8 mouse cellular contexts compared by ENCODE assay signal in genomic region chr6:136541350-136541749, GRCm38 (mm10). TPM values are rescaled to one million over a fixed set of nuclear protein-coding genes. Genes with fewer than 3 reads are reported as not detected.
DNase-seq lines count a peak whose midpoint lies in the region; ATAC-seq and TF ChIP-seq lines count a peak whose summit lies in the region.

No protein-coding gene starts in this region.

- TF ChIP-seq EP300 in liver, postnatal 0 days (IDR thresholded peaks at IDR 0.05; ENCODE audit: low read depth): no peak

- 0 out of 2 replicates have a peak overlapping the region, but pooled peaks have one; percentile 51 for H3K27ac ChIP-seq in cerebellum, adult 2 months (ENCODE audit: insufficient read depth, low read length)
- H3K27ac ChIP-seq in lung, embryonic 14.5 days (ENCODE audit: low read depth): peak overlapping the region; percentile 48; the same call in 1 of the 2 replicates
- H3K27ac ChIP-seq in hindbrain, postnatal 0 days: peak overlapping the region; percentile 64
- peak overlapping the region; percentile 39; the same call in 1 of the 2 replicates for H3K27ac ChIP-seq in stomach, embryonic 14.5 days (ENCODE audit: low read length)
- H3K27ac ChIP-seq in liver, postnatal 0 days (ENCODE audit: low read depth): no peak overlapping the region

- H3K4me1 ChIP-seq in cerebellum, adult 2 months (ENCODE audit: control insufficient read depth, insufficient read depth, low read length): peaks cover 10% of the 10 kb centered on the region
- H3K4me1 ChIP-seq in lung, embryonic 14.5 days (ENCODE audit: insufficient read depth): peaks cover 15% of the 10 kb centered on the region; the same call in 1 of the 2 replicates
- H3K4me1 ChIP-seq in hindbrain, postnatal 0 days (ENCODE audit: insufficient read depth, low read length): peaks cover 13% of the 10 kb centered on the region; the same call in 1 of the 2 replicates
- H3K4me1 ChIP-seq in stomach, embryonic 14.5 days (ENCODE audit: control insufficient read depth, insufficient read depth, low read length): peaks cover 13% of the 10 kb centered on the region
- H3K4me1 ChIP-seq in liver, postnatal 0 days (ENCODE audit: insufficient read depth): 0 out of 2 replicates have a peak, but pooled peaks cover 2% of the 10 kb centered on the region

- ATAC-seq in lung, embryonic 14.5 days (ENCODE audit: insufficient read depth): no peak
- ATAC-seq in hindbrain, postnatal 0 days: no peak
- ATAC-seq in stomach, embryonic 14.5 days (ENCODE audit: insufficient number of reproducible peaks, insufficient read depth, low FRiP score, low read depth): no peak
- no peak for ATAC-seq in liver, postnatal 0 days

- H3K27me3 ChIP-seq in cerebellum, adult 2 months (ENCODE audit: control insufficient read depth, insufficient read depth, low read length): no peaks in the 10 kb centered on the region
- no peaks in the 10 kb centered on the region for H3K27me3 ChIP-seq in lung, embryonic 14.5 days (ENCODE audit: insufficient read depth, low read length)
- no peaks in the 10 kb centered on the region for H3K27me3 ChIP-seq in hindbrain, postnatal 0 days (ENCODE audit: insufficient read depth, low read length)
- H3K27me3 ChIP-seq in stomach, embryonic 14.5 days (ENCODE audit: control insufficient read depth, insufficient read depth, low read length): no peaks in the 10 kb centered on the region
- H3K27me3 ChIP-seq in liver, postnatal 0 days (ENCODE audit: insufficient read depth, low read length): no peaks in the 10 kb centered on the region

- no peaks in the 10 kb centered on the region for H3K9me3 ChIP-seq in lung, embryonic 14.5 days (ENCODE audit: low read depth, low read length)
- no peaks in the 10 kb centered on the region for H3K9me3 ChIP-seq in hindbrain, postnatal 0 days (ENCODE audit: low read length)
- no peaks in the 10 kb centered on the region for H3K9me3 ChIP-seq in stomach, embryonic 14.5 days (ENCODE audit: control insufficient read depth, low read depth, low read length)
- no peaks in the 10 kb centered on the region for H3K9me3 ChIP-seq in liver, postnatal 0 days (ENCODE audit: low read length)

- TF ChIP-seq POLR2A in cerebellum, adult 2 months (IDR thresholded peaks at IDR 0.05; ENCODE audit: borderline replicate concordance, insufficient read depth, low read length): no peak

- H3K4me3 ChIP-seq in cerebellum, adult 2 months (replicated peaks; ENCODE audit: insufficient read depth, low read depth, low read length): no peak overlapping the region
- no peak overlapping the region for H3K4me3 ChIP-seq in lung, embryonic 14.5 days (ENCODE audit: low read depth, low read length)
- H3K4me3 ChIP-seq in hindbrain, postnatal 0 days (ENCODE audit: low read length): no peak overlapping the region
- H3K4me3 ChIP-seq in stomach, embryonic 14.5 days (ENCODE audit: low read depth, low read length): no peak overlapping the region
- no peak overlapping the region for H3K4me3 ChIP-seq in liver, postnatal 0 days (ENCODE audit: low read depth, low read length)

- WGBS in cerebellum, adult 2 months: 48% methylated on average over 5 of the region's 5 CpGs
- WGBS in lung, embryonic 14.5 days: 79% methylated on average over 5 of the region's 5 CpGs
- WGBS in hindbrain, postnatal 0 days: 23% methylated on average over 5 of the region's 5 CpGs
- 66% methylated on average over 5 of the region's 5 CpGs for WGBS in stomach, embryonic 14.5 days
- WGBS in liver, postnatal 0 days (ENCODE audit: insufficient replicate concordance): 84% methylated on average over 5 of the region's 5 CpGs

- no peak for TF ChIP-seq CTCF in cerebellum, adult 2 months (IDR thresholded peaks at IDR 0.05; ENCODE audit: borderline replicate concordance, insufficient read depth, low read depth, low read length)
- TF ChIP-seq CTCF in lung, embryonic 14.5 days (IDR thresholded peaks at IDR 0.05; ENCODE audit: low read depth): no peak
- TF ChIP-seq CTCF in hindbrain, postnatal 0 days (IDR thresholded peaks at IDR 0.05; ENCODE audit: low read depth): no peak
- no peak for TF ChIP-seq CTCF in liver, postnatal 0 days (IDR thresholded peaks at IDR 0.05; ENCODE audit: low read depth)

- DNase-seq in cerebellum, adult 2 months: no peak
- no peak for DNase-seq in cerebellum, postnatal 14 days
- no peak for DNase-seq in lung, embryonic 14.5 days
- DNase-seq in lung, postnatal 4 days: no peak
- DNase-seq in hindbrain, postnatal 0 days (ENCODE audit: low spot score): no peak
- DNase-seq in liver, postnatal 0 days: no peak
- no peak for DNase-seq in embryo, embryonic 9.5 days (ENCODE audit: extremely low spot score)

- peaks cover 17% of the 10 kb centered on the region for H3K36me3 ChIP-seq in lung, embryonic 14.5 days (ENCODE audit: insufficient read depth)
- H3K36me3 ChIP-seq in hindbrain, postnatal 0 days (ENCODE audit: insufficient read depth, low read length): no peaks in the 10 kb centered on the region
- peaks cover 13% of the 10 kb centered on the region; the same call in 1 of the 2 replicates for H3K36me3 ChIP-seq in stomach, embryonic 14.5 days (ENCODE audit: control insufficient read depth, insufficient read depth, low read length)
- peaks cover 21% of the 10 kb centered on the region for H3K36me3 ChIP-seq in liver, postnatal 0 days (replicated peaks; ENCODE audit: insufficient read depth, low read length)

- no peak overlapping the region for H3K9ac ChIP-seq in lung, embryonic 14.5 days
- no peak overlapping the region for H3K9ac ChIP-seq in hindbrain, postnatal 0 days (replicated peaks; ENCODE audit: low read length)
- no peak overlapping the region for H3K9ac ChIP-seq in stomach, embryonic 14.5 days (replicated peaks; ENCODE audit: low read depth, low read length)
- no peak overlapping the region for H3K9ac ChIP-seq in liver, postnatal 0 days (replicated peaks)

- no peak overlapping the region for H3K4me2 ChIP-seq in lung, embryonic 14.5 days
- peak overlapping the region; percentile 3; the same call in 1 of the 2 replicates for H3K4me2 ChIP-seq in hindbrain, postnatal 0 days (ENCODE audit: low read depth, low read length)
- H3K4me2 ChIP-seq in stomach, embryonic 14.5 days (replicated peaks; ENCODE audit: low read depth, low read length): no peak overlapping the region
- H3K4me2 ChIP-seq in liver, postnatal 0 days (ENCODE audit: low read depth, low read length): no peak overlapping the region

RNA-seq across cellular contexts. Expression of gene Atf7ip, which starts 35.4 kb away (rescaled TPM):
- 70.5 and 83.0 TPM in 2 replicates for polyA plus RNA-seq in cerebellum, adult 2 months (2012; rRNA removed)
- 48.3 and 56.1 TPM in 2 replicates for polyA plus RNA-seq in lung, embryonic 14.5 days (2014; fragmentation: Nextera tagmentation; extraction: Ambion mirVana)
- 39.4 and 42.8 TPM in 2 replicates for total RNA-seq in hindbrain, postnatal 0 days (2014; rRNA removed)
- 22.9 and 25.6 TPM in 2 replicates for polyA plus RNA-seq in hindbrain, postnatal 0 days (2015; fragmentation: Nextera tagmentation; extraction: Ambion mirVana)
- polyA plus RNA-seq in stomach, embryonic 14.5 days (2014; fragmentation: Nextera tagmentation; extraction: Ambion mirVana): 49.9 and 59.3 TPM in 2 replicates
- 5.6 and 6.6 TPM in 2 replicates for polyA plus RNA-seq in liver, postnatal 0 days (2015; fragmentation: Nextera tagmentation; extraction: Ambion mirVana)
